Mouse (Mus musculus) megakaryocyte, adult 5-6 weeks (primary cell): ENCODE results near the gene Gm49352. TPM values are rescaled to one million over a fixed set of nuclear protein-coding genes. Genes with fewer than 3 reads are reported as not detected.
"Not testable (repeated sequence)": the region's sequence is repeated elsewhere in the genome, so short reads cannot be mapped to it uniquely, and the experiment has no call there.

Experiments used
- ATAC-seq: 2 replicates; pipeline ENCODE4 v1.8.0; 2016; ENCODE audit warnings: mild to moderate bottlenecking, inconsistent platforms; ENCODE audit not compliant: poor library complexity, severe bottlenecking
- total RNA-seq, 2 experiments: library from RNA; stranded (forward) in 1 of 2; stranded (reverse) in 1 of 2; fragments of 153-499, 151-499 nt in 1 of 2; fragments of 221-1000, 200-1000 nt in 1 of 2; gene quantifications; 2 replicates each; pipeline versions ENCODE4 v1.2.3 to v1.2.4; 2015 to 2017

Gene Gm49352
- total RNA-seq (2015) (not detected in 2 replicates), total RNA-seq (2017) (not detected in 2 replicates)

GRCm38 (mm10) chr13:61568074-61568473 lies at the start of gene Gm49352:
Gene Gm49352 (minus strand): TSS chr13:61568174.
- ATAC-seq: not testable (repeated sequence)

DNA sequence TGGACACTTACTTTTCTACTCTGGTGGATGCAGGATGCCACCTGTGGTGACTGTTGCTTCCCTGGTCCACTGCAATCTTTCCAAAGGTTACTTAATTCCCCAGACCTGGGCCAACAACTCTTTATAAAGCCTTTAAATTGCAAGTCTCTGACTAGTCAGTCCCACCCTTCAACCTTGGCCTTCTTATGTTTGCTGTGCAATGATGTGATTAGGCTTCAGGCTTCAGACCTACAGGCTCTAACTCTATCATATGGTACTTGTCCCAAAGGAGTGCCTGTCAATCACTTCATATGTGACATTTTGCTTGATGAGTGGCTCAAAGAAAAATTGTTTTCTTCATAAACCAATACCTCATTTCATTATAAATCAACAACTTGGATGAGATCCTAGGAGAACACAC lies 2.1 kb upstream of the Gm49352 start, which contains the start of gene Cts3:
TSS of gene Cts3 (minus strand) at position 101 of the 400 bp plus-strand sequence.
- no peak for ATAC-seq

DNA sequence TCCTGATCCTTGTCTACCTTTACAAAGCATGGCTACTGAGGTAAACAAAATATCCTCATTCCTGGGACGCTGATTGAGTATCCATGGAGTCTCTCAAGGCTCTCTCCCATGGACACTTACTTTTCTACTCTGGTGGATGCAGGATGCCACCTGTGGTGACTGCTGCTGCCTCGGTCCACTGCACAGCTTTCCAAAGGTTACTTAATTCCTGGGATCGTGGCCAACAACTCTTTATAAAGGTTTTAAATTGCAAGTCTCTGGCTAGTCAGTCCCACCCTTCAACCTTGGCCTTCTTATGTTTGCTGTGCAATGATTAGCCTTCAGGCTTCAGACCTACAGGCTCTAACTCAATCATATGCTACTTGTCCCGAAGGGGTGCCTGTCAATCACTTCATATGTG lies 26.3 kb downstream of the Gm49352 start, which contains the start of gene Ctsm:
TSS of gene Ctsm (minus strand) at position 209 of the 400 bp plus-strand sequence.
- no peak for ATAC-seq

Other genes starting within 250 kb of the Gm49352 start
- not detected in 2 replicates for gene Cts7, start 210.0 kb downstream of the Gm49352 start, total RNA-seq (2015)
- not detected in 2 replicates for gene Cts7, start 210.0 kb downstream of the Gm49352 start, total RNA-seq (2017)
- gene Ctsm, start 26.3 kb downstream of the Gm49352 start, total RNA-seq (2015): not detected in 2 replicates
- gene Ctsm, start 26.3 kb downstream of the Gm49352 start, total RNA-seq (2017): not detected in 2 replicates
- not detected in 2 replicates for gene Cts3, start 2.0 kb upstream of the Gm49352 start, total RNA-seq (2015)
- not detected in 2 replicates for gene Cts3, start 2.0 kb upstream of the Gm49352 start, total RNA-seq (2017)